Mouse (Mus musculus) lung, postnatal 36 days (tissue): ENCODE data around the gene Dpf3.

Experiments
- DNase-seq: peaks from one replicate; pipeline ENCODE4 v3.0.0; 2022; ENCODE audit warnings: mixed read lengths

Gene Dpf3

GRCm38 (mm10) chr12:83277537-83278441 lies 209.7 kb downstream of the Dpf3 start:
- no peak for DNase-seq

DNA sequence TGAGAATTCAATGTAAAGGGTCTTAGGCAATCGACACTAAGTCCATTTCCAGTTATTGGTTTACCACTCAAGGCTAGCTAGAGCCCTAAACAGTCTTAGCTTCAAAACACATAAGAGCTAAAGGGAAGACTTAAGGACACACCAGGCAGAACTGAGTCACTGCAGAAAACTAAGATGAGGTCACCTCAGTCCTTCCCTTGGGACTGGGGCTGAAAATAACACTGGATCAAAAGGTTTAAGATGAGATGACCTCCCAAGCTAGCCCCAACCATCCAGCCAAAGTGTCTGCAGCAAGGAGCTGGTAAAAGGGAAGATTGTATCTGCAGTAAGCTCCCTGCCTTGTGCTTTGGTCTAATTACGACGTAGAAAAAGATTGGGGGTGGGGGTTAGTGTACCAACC lies 216.3 kb downstream of the Dpf3 start:
- DNase-seq = no peak

- DNase-seq = peak; percentile 35
These were observed 219.0 kb downstream of the Dpf3 start for GRCm38 (mm10) chr12:83268504-83268922.

DNA sequence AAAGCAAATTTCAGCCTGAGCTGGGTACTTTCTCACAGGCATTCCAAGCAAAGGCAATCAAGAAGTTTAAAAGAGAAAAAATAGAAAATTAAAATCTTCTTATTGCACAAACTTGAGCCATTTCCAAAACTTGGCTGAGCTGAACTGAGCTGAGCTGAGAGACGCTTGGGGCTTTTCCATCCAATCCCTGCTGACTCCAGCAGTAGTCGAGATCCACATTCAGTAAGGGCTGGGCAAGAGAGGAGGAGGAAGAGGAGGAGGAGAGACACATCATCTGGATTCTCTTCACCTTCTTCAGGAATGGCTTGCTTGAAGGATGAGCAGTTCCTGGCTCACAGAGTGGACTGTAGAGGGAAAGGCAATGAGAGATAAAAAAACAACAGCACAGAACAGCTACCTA lies 227.0 kb downstream of the Dpf3 start:
- DNase-seq = peak; percentile 0

GRCm38 (mm10) chr12:83254399-83254798 lies 233.1 kb downstream of the Dpf3 start:
- DNase-seq = no peak

DNA sequence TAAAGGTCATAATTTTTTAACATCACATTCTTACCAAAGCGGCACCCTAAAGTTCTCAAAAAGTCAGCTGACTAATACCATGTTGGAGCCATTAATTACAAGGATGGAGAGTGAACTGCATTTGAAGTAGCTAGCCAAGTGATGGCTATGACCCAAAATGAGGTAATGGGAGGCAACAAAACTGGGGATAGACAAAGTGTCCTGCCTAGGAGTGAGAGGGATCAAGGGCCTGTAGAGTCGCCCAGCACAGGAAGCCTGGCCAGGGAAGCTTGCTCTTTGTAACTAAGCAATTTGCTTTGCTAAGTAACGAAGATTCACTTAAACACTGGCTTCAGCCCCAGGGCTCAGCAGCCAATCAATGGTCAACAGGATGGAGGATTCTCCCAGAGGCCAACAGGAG lies 238.4 kb downstream of the Dpf3 start:
- no peak for DNase-seq

- DNase-seq = no peak
These were observed 238.9 kb downstream of the Dpf3 start for GRCm38 (mm10) chr12:83248636-83249035.

DNA sequence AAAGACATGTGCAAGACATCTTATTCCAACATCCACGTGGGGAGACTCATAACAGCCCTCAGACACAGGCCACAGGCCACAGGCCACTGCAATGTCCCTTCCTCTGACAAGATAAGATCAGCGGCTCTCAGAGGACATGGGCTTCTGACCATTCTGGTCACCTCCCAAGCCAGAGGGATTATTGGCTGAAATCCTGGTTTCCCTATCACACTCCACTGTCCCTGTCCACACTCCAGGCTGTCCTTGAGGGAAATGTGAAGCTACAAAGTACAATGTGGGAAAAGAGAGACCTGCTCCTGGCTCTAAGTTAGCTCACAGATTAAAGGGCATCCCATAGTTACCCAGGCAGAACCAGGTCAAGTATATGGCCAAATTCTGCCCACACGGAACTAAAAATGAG lies 239.8 kb downstream of the Dpf3 start:
- DNase-seq = no peak

GRCm38 (mm10) chr12:83241022-83241421 lies 246.5 kb downstream of the Dpf3 start:
- no peak for DNase-seq

DNA sequence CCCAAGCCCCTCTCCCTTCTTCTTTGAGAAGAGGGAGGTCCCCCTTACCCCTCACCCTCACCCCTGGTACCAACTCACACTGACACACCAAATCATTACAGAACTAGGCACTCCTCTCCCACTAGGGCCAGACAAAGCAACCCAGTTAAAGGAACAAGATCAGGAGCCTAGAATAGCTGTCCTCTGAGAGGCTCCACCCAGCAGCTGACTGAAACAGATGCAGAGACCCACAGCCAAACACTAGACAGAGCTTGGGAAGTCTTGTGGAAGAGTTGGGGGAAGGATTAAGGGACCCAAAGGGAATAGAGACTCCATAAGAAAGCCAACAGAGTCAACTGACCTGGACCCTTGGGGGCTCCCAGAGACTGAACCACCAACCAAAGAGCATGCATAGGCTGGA lies 246.9 kb downstream of the Dpf3 start:
- no peak for DNase-seq

- no peak for DNase-seq
These were observed 251.7 kb downstream of the Dpf3 start for GRCm38 (mm10) chr12:83235781-83236180.

DNA sequence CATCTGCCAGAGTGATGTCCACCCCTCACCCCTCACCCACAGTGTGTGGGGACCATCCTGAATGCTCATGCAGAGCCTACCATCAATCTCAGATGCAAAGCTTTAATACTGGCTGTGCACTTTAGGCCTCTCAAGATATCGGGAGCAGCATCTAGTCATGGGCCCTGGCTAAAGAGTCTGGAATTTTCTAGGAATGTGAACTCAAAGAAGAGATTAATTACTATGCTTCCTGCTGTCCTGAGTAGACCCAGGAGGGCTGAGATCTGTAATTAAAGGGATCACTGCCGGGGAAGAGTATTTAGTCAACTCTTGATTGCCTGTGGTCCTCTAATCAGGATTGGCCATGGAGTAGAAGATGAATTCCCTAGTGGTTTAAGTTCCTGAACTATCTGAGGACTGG lies 252.5 kb downstream of the Dpf3 start:
- DNase-seq = no peak

- DNase-seq = no peak
These were observed 253.9 kb downstream of the Dpf3 start for GRCm38 (mm10) chr12:83233651-83234050.

- no peak for DNase-seq
These were observed 254.6 kb downstream of the Dpf3 start for GRCm38 (mm10) chr12:83232916-83233315.

GRCm38 (mm10) chr12:83231258-83231657 lies 256.3 kb downstream of the Dpf3 start:
- DNase-seq = peak; percentile 4

- DNase-seq = no peak
These were observed 257.8 kb downstream of the Dpf3 start for GRCm38 (mm10) chr12:83229683-83230082.

DNA sequence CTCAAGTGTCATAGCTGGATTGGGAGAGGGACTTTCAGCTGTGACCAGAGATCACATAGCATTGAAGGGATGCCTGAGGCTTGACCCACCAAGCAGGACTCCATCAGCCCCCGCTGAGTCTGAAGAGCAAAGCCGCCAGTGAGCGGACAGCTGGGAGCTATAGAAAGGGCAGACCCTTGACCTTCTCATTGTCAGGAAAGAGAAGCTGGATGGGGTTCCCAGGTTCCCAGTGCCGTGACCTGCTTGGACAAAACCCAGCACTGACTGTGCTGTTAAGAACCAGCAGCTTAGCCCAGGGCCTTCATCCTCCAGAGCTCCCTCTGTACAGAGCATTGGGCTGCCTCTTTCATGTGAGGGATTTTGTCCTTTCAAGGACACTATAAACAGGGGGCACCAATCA lies 260.5 kb downstream of the Dpf3 start:
- no peak for DNase-seq

- DNase-seq = no peak
These were observed 266.6 kb downstream of the Dpf3 start for GRCm38 (mm10) chr12:83220964-83221363.

DNA sequence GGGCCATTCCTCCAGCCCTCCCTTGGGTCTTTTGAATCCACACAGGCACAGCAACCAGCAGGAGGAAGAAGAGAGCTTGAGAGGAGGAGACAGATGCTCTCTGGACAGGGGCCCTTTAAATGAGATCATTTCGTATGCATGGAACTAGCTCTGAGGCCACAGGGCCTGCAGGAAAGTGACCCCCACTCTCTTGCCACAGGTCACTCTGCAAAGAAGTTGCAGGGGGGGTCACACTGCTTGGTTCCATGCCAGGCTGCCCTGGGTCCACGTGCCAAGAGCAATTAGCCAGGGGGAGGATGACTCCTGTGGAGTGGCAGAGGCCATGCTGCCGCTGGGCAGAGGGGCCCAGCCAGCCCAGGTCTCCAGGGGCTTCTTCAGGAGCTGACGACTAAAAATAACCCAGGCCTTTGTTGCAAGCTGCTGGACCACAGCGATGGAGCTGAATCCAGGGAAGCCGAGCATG lies 273.6 kb downstream of the Dpf3 start:
- no peak for DNase-seq

GRCm38 (mm10) chr12:83211976-83212375 lies 275.5 kb downstream of the Dpf3 start:
- DNase-seq = no peak

- DNase-seq = no peak
These were observed 276.2 kb downstream of the Dpf3 start for GRCm38 (mm10) chr12:83211146-83211822.

DNA sequence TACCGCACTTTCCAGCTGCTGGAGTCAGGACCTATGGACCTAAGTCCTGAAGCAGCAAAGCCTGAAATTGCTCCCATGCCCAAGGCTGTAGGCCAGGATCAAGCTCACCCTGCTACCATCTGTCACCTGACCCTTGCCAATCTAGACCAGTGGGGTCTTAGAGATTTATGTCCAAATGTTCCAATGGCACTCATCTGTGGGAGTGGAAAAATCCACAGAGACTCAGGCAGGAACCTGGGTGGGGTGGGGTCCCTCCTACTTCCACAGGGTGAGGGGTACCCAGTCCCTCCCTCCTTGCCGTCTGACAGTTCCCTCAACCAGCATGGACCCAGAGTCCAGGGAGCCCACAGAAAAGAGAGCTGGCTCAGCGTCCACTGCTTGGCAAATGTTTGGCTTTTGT lies 276.8 kb downstream of the Dpf3 start:
- no peak for DNase-seq

GRCm38 (mm10) chr12:83210294-83210693 lies 277.2 kb downstream of the Dpf3 start:
- no peak for DNase-seq

GRCm38 (mm10) chr12:83209461-83209860 lies 278.1 kb downstream of the Dpf3 start:
- no peak for DNase-seq
